Mouse (Mus musculus): ENCODE results near the gene Agap3. TPM values are rescaled to one million over a fixed set of nuclear protein-coding genes. Genes with fewer than 3 reads are reported as not detected.
A peak's percentile ranks its signal among the peaks of the same experiment; 100 is the strongest.

Agap3 gene
- total RNA-seq, 2 experiments from 2014 or later: 3.5 to 14.5 TPM

DNA sequence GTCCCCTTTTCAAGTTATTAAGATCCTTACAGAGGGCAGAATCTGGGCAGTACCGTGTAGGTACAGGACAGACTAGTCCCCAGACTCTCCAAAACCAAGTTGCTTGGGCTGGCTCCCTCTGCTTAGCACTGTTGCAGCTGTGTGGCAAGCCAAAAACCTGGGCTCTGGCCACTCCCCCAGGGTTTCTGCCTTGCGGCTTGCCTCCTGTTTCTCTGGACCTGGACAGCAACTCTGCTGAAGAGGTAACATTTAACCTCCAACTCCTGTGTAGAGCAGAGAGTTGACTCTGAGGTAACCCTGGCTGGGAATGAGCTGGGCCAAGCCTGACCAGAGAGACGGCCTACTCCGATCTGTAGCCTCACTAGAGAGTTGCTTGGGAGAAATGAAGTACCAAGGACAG lies 50.8 kb downstream of the Agap3 start:
- ATAC-seq (replicated peaks; ENCODE audit: low FRiP score, poor library complexity, severe bottlenecking): no peak

DNA sequence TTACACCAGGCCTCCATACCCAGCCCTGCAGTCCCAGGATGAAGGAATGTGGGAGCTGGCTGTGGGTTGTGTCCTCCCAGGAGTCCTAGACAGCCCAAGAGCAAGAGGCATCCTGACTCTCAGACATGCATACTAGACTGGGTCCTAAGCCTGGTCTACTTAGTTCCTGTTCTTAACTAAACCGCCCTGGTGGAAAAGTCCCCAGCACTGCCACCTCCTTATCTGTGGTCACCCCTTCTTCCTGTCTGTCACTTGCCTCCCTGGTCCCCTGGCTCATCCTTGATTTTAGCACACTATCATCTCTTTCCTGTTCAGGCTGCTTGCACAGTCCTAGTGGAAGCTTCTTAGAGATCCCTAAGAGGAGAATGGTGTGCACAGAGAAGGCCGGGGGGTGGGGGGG lies 53.5 kb downstream of the Agap3 start:
- no peak for ATAC-seq (replicated peaks; ENCODE audit: low FRiP score, poor library complexity, severe bottlenecking)

DNA sequence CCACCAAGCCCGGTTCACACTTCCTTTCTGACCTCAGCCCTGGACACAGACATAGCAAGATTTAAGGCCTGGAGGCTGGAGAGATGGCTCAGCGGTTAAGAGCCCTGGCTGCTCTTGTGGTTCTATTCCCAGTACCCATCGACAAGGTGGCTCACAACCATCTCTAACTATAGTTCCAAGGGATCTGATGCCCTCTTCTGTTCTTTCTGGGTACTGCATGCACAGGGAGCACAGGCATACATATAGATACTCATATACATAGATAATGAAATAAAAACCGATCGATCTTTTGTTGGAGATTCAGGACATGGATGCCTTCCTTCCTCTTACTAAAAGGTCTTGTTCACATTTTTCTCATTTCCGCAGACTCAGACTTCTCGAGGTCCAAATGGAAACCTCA lies 56.4 kb downstream of the Agap3 start:
- no peak for ATAC-seq (replicated peaks; ENCODE audit: low FRiP score, poor library complexity, severe bottlenecking)

DNA sequence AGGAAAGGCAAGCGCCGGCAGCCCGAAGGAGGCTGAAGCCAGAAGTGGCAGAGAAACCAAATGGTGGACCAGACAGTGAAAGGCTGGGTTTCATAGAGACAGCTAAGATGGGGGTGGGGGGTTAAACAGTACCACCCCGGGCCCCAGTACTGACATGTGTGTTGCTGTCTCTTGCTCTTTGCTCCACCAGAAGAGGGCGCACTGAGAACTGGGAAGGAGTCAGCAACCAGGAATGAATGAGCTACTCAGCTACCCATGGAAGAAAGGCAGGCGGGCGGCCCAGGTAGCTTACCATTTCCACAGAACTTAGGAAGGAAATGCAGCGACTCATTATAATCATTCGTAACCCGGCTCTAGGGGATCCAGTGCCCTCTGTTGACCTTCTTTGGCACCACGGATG lies 58.7 kb downstream of the Agap3 start:
- no peak for ATAC-seq (replicated peaks; ENCODE audit: low FRiP score, poor library complexity, severe bottlenecking)

DNA sequence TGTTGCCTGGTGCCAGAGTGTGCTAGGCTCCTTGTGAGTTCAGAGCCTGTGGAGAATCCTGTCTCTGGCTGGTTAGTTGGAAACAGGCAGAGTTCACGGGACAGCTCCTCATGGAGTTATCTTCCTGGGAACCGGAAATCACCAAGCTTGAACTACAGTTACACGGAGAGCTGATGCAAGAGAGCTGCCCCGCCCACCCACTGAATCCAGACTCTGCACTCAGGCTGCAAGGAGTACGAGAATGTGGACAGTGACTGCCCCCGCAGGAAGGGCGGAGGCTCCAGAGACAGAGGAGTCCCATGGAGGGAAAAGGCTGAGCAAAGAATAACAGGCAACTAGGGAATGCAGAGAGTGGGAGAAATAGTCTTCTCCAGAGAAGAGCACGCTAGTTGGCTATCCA lies 60.3 kb downstream of the Agap3 start:
- no peak for ATAC-seq (replicated peaks; ENCODE audit: low FRiP score, poor library complexity, severe bottlenecking)

DNA sequence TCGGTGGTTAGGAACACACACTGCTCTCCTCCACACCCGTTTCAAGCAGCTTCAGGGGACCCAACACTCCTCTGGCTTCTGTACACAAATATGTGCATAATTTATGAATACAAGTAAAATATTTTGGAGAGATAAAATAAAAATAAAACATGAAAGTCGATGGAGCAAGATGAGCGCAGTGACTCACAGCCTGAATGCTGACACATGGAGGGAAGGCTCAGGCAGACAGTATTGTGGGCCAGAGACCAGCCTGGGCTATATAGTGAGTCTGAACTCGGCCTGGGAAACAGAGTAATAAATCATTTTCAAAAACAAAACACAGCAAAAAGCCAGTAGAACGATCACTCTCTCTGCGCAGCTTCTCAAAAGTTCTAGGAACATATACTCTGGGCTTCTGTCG lies 69.4 kb downstream of the Agap3 start:
- ATAC-seq (replicated peaks; ENCODE audit: low FRiP score, poor library complexity, severe bottlenecking): no peak

DNA sequence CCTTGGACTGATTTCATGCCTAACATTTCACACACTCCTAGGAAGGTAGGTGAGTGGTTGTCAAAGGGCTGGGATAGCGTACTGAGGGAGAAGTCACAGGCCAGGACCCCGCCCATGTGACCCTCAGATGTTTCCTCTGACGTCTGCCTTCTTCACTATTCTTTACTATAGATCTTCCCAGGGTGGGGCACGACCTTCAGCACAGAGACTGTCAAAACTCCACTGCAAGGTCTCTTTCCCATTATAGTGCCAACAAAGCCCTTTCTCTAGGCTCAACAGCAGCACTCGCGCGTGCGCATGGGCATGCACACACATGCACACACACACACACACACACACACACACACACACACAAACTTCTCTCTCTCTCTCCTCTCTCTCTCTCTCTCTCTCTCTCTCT lies 71.8 kb downstream of the Agap3 start:
- no peak for ATAC-seq (replicated peaks; ENCODE audit: low FRiP score, poor library complexity, severe bottlenecking)

DNA sequence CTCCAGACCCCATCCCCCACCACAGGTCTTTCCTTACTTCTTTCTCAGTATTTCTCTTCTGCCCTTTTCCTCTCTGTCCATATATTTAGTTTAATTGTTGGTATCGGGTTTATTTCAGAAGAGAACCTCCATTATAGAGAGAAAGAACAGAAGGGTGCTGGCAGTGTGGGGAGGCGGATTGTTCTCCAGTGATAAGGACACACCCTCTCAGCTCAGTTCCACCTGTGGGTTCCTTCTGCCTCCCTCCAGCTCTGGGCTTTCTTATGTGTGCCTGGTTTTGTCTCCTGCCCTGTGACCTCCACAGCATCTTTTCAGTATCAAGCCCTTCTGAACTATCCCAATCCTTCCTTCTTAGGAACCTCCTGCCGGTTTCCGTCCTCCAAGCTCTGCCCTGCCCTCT lies 72.5 kb downstream of the Agap3 start:
- ATAC-seq (replicated peaks; ENCODE audit: low FRiP score, poor library complexity, severe bottlenecking): no peak

DNA sequence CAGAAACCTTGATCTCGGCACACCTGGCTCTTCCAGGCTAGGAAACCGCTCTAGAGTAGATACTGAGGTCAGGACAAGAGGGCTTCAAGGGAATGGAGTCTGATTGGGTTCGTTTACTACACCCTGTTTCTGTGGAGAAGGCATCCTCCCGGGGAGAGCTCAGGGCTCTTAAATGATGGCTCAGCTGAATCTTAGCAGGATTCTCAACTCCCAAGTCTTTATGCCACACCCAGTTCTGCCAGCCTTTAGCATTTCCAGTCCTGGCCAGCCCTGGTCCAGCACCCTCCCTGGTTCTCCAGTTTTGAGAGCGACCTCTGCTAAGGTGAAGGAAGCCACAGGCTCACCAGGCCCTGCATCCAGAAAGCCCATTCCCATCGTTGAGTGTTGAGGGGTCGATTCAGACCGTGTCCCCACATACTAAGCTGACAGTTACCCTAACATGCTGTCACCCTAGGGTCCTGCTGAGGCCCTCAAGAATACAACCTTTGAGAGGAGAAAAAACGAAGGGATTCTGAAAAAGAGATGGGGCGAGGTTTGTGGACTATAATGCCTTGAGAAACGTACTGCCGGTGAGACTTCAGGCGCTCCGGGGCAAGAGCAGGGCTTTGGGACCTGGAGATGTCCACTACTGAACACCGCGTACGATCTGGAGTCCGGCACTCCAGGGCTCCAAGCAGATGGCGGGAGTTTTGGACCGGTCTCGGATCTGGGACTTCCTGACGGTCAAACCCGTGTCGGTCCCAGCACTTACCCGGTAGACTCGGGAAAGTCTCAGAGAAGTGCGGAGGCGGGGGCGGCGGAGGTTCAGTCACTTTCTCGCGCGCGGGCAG lies 73.6 kb downstream of the Agap3 start:
- ATAC-seq (replicated peaks; ENCODE audit: low FRiP score, poor library complexity, severe bottlenecking): no peak

DNA sequence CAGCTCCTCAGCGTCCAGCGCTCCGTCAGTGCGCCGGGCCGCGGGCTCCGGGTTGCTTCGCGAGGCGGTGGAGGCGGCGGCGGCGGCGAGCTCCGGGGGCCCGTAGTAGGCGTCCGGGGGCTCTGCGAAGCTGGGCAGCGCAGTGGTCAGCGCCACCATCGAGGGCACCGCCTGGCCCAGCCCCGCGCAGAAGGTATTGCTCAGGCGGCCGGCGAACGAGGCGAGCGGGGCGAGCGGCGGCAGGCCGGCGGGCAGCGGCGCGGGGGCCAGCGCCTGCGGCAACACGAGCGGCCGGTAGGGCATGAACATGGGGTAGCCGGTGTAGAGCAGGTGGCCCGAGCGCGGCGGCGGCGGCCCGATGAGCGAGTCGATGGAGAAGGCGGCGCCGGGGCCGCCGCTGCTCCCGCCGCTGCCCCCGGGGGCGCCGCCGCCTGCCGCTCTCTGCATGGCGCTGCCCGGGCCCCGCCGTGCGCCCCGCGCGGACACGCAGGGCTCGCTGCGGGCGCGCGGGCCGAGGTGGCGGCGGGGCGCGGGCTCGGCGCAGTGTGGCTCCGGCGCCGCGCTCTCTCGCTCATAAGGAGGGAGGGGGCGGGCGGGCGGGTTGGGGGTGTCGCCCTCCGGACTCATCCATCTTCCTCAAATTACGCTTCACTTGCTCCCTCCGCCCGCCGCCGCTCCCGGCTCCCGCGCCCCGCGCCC lies 74.4 kb downstream of the Agap3 start:
- ATAC-seq (replicated peaks; ENCODE audit: low FRiP score, poor library complexity, severe bottlenecking): no peak

DNA sequence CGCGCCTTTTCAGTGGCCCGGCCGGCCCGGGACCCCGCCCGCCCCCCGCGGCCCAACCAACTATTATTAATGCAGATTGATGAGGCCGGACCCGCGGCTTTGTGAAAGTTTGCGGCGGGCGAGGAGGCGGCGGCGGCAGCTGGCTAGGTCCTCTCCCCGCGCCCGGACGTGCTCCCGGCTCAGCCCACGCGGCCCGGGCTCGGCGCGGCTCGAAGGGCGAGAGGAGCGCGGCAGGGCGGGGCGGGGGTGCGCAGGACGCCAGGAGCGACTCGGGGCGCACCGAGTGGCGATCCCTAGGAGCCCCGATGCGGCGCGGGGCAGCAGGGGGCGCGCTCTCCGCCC lies 74.9 kb downstream of the Agap3 start, which contains the start of gene Gbx1:
Gene Gbx1 (minus strand): TSS at position 314 of the 342 bp plus-strand sequence.
- no peak for ATAC-seq (replicated peaks; ENCODE audit: low FRiP score, poor library complexity, severe bottlenecking)

DNA sequence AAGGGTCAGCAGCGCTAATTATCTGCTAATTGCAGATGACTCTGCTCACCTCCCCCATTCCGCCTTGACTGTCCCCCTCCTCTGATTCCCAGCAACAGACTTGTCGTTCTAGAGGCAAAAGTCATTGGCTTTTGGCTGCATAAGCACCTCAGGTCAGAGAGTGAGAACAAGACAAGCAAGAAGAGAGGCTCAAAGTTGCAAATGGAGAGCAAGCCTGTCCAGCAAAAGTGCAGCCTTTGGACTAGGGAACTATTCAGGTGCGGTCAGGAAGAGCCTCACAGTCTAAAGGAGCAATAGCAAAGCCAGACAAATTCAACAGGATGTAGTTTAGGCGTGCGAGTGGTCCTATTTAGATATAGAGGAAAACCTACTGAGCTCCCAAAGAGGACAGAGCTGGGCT lies 75.8 kb downstream of the Agap3 start:
- no peak for ATAC-seq (replicated peaks; ENCODE audit: low FRiP score, poor library complexity, severe bottlenecking)

DNA sequence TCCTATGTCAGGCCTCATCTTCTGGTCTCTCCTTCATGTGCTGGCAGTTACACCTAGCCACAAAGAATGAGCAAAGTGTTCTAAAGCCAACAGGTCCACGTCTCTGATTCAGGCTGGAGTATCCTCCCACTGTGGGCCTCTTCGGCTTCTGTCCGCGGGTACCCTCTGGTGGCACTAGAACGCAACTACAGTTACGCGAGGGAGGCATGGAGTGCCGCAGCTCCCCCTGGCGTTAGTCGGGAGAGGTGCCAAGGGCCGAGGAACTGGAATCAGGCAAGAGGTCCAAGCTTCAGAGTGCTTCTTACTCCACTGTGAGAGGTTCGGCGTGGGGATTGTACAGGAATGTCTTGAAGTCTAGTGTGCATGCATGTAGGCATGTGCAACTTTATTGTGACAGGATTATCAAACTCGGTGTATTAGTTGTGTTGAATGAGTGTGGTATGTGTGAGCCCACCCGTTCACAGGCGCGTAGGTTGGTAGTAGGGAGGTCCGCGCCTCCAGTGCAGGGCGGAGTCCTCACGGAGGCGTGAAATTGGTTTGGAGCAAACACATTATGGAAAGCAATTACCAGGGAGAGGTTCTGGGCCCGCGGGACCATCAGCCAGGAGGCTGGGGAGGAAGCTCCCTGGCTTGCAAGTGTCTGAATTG lies 78.2 kb downstream of the Agap3 start:
- peak; percentile 98 for ATAC-seq (replicated peaks; ENCODE audit: low FRiP score, poor library complexity, severe bottlenecking)

DNA sequence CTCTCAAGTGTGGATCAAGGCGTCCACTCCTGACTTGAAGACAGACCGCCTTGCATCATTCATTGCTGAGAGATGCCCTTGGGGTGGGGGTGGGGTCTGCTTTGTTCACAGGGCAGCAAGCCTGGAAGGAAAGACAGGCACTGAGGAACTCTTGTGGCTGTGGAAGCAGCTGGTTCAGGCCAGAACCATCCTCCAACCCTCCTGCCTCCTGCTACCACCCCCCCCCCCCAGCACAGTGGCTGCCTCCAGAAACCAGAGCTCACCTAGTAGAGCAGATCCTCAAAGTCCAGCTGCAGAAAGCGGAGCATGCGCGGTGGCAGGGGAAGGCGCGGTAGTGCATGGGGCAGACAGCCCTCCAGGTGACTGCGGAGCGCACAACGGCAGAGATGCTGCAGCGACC lies 81.4 kb downstream of the Agap3 start:
- no peak for ATAC-seq (replicated peaks; ENCODE audit: low FRiP score, poor library complexity, severe bottlenecking)

DNA sequence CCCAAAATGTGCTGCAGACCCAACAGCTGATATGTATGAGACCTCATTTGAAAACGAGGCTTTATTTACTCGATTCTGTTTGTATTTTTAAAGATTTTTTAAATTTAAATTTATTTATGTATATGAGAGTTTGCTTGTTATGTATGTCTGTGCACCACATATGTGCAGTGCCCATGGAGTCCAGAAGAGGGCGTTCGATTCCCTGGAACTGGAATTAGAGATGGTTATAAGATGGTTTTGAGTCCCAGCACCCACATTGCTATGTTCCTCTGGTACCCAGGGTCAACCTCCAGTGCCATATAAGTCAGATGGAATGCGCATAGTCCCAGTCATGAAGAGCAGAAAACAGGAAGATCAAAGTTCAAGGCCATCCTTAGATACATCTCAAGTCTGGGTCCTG lies 82.3 kb downstream of the Agap3 start:
- ATAC-seq (replicated peaks; ENCODE audit: low FRiP score, poor library complexity, severe bottlenecking): no peak

DNA sequence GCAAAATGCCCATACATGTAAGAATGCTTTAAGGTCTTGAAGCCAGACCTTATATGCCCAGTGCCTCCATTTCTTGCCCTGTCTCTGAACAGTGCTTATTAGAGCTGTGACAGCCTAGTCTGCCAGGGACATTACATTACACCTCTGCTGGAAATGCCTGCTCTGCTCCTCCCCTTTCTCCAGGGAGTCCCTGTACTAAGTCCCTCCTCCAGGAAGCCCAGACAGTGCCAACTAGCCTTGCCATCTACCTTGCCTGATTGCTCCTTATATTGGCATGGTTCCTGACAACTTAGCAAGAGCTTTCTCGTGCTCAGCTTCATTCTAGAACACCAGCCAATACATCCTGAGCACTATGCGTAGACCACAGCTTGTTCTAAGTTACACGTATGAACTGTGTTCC lies 83.8 kb downstream of the Agap3 start:
- no peak for ATAC-seq (replicated peaks; ENCODE audit: low FRiP score, poor library complexity, severe bottlenecking)

DNA sequence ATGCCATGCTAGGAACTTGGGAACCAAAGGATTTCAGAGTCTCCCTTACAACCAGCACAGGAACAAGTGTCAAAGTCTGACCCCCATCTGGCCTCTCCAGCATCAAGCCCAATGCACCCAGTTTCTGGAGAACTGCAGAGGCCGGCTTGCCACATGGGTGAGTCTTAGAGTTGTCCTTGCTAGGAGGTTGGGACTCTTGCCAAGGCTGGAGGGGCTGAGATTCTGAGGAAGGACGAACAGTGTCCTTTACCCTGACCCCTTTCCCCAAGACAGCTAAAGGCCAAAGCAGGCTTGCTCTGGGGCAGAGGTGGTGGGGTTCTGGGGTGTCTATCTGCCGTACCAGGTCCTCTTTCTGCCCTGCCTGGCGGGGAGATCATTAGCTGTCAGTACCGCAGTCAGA lies 84.5 kb downstream of the Agap3 start:
- ATAC-seq (replicated peaks; ENCODE audit: low FRiP score, poor library complexity, severe bottlenecking): no peak

DNA sequence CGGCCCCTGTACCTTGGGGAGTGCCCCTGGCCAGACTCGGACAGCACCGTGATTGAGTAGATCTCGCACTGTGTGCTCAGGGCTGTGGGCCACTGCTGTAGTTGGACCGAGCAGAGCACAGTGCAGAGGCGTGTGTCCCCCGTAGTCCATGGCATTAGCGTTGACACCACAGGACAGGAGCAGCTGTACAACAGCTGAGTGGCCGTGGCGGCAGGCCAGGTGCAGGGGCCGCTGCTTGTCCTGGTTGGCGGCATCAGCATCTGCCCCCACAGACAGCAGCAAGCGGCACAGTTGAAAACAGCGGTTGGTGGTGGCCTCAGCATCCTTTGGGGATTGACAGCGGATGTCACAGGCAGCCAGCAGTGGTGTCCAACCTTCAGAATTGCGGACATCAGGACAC lies 85.6 kb downstream of the Agap3 start:
- ATAC-seq (replicated peaks; ENCODE audit: low FRiP score, poor library complexity, severe bottlenecking): 0 out of 2 replicates have a peak, but pooled peaks have one; percentile 10

DNA sequence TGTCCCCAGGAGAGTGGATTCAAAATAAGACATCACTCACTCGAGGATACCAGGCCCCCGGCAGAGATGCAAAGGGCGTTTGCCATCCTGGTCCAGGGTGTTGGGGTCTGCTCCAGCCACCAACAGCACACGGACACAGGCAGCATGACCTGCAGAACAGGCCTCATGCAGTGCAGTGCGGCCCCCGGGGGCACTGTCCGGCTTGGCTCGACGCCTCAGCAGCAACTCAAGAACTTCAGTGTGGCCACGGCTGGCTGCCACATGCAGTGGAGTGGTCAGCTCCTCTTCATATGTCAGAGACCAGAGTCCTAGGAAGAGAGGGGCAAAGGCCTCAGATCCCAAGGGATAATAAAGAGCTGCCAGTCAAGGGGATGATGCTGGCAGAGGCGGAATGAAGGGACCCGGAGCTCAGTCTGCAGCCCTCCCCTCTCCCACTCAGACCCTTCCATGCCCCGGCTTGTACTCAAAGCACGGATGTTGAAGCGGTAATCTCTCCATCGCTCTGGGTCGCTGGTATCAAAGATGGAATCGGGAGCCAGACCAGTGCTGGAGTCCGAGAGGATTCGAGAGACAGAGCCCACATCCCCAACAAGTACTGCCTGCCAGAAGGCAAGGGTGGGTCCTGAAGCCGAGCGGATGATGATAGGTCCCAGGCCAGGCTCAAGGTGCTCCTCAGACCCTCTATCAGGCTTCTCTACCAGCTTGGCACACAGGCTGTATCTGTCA lies 87.8 kb downstream of the Agap3 start:
- no peak for ATAC-seq (replicated peaks; ENCODE audit: low FRiP score, poor library complexity, severe bottlenecking)

DNA sequence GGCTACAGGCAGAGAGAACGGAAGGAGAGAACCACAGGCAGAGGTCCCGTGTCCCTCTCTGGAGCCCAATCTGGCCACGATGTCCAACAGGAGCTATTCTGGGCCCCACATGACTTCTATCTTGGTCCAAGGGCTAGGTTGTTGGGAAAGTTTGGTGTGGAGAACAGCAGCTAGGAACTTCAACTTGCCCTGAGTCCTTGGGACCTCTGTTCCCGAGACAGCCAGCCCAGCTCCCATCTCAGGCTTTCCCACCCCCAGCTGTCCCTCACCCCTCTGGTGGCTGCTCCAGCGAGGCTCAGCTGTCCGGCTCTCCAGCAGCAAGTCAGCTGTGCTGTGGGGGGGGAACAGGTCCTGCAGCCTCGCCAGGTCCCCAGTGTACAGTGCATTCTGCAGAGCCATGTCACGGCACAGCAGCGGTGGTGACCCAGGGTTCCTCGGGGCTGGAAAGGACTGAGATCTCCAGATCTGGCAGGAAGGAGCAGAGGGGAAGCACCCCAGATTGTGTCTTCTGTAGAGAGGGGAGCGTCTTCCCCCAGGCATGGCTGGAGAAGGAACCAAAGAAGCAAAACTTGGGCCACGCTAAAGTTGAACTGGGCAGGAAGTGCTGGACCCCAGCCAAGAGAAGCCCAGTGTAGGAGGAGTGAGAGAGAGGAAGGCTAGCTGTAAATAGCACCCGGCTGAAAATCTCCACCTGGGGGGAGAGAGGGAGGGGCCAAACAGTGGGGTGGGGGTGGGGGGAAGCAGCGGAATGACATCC lies 88.6 kb downstream of the Agap3 start, which contains the start of gene Asb10:
Gene Asb10 (minus strand): TSS at position 592 of the 757 bp plus-strand sequence.
- no peak for ATAC-seq (replicated peaks; ENCODE audit: low FRiP score, poor library complexity, severe bottlenecking)

Data from erythroblast, adult 5-6 weeks (primary cell).